Mouse (Mus musculus): ENCODE results near the gene Cnot6. TPM values are rescaled to one million over a fixed set of nuclear protein-coding genes. Genes with fewer than 3 reads are reported as not detected.

Cnot6 gene
- polyA plus RNA-seq, 3 experiments from 2014 or later: 24.2 to 29.7 (median 26.8) TPM

- no peak for ATAC-seq
Observed at GRCm38 (mm10) chr11:49654651-49655050, 57.9 kb downstream of the Cnot6 start.

- no peak for ATAC-seq
Observed at GRCm38 (mm10) chr11:49653079-49653408, 59.5 kb downstream of the Cnot6 start.

- peak; percentile 52 for ATAC-seq
Observed at GRCm38 (mm10) chr11:49652401-49653078, 60.0 kb downstream of the Cnot6 start.

- no peak for ATAC-seq
Observed at GRCm38 (mm10) chr11:49651762-49652322, 60.7 kb downstream of the Cnot6 start.

- ATAC-seq: no peak
Observed at GRCm38 (mm10) chr11:49650994-49651761, 61.3 kb downstream of the Cnot6 start.

- ATAC-seq: no peak
Observed at GRCm38 (mm10) chr11:49650113-49650993, 62.2 kb downstream of the Cnot6 start.

- no peak for ATAC-seq
Observed at GRCm38 (mm10) chr11:49645677-49646076, 66.8 kb downstream of the Cnot6 start.

- no peak for ATAC-seq
Observed at GRCm38 (mm10) chr11:49636449-49636848, 76.1 kb downstream of the Cnot6 start.

- no peak for ATAC-seq
Observed at GRCm38 (mm10) chr11:49635671-49636070, 76.9 kb downstream of the Cnot6 start.

GRCm38 (mm10) chr11:49634101-49634500, 78.4 kb downstream of the Cnot6 start:
- ATAC-seq: no peak

GRCm38 (mm10) chr11:49632256-49632655, 80.3 kb downstream of the Cnot6 start:
- ATAC-seq: no peak

- no peak for ATAC-seq
Observed at GRCm38 (mm10) chr11:49631154-49631553, 81.4 kb downstream of the Cnot6 start.

- ATAC-seq: no peak
Observed at GRCm38 (mm10) chr11:49626748-49627147, 85.8 kb downstream of the Cnot6 start.

GRCm38 (mm10) chr11:49625863-49626262, 86.7 kb downstream of the Cnot6 start:
- ATAC-seq: no peak

- ATAC-seq: no peak
Observed at GRCm38 (mm10) chr11:49624156-49624555, 88.4 kb downstream of the Cnot6 start.

GRCm38 (mm10) chr11:49621953-49622352, 90.6 kb downstream of the Cnot6 start:
- no peak for ATAC-seq

Other genes starting within 250 kb of the Cnot6 start
- not detected for gene Olfr1386, start 247.7 kb downstream of the Cnot6 start, polyA plus RNA-seq (2017; shearing (Covaris generic))
- gene Olfr1385, start 223.7 kb downstream of the Cnot6 start, polyA plus RNA-seq (2017; shearing (Covaris generic)): under 1 TPM in 2 of 3 experiments, not detected in 1; 0.10 to 0.35 TPM
- gene Olfr1384, start 206.0 kb downstream of the Cnot6 start, polyA plus RNA-seq (2017; shearing (Covaris generic)): not detected
- gene Olfr1383, start 193.1 kb downstream of the Cnot6 start, polyA plus RNA-seq (2017; shearing (Covaris generic)): not detected
- not detected for gene Olfr1382, start 184.5 kb downstream of the Cnot6 start, polyA plus RNA-seq (2017; shearing (Covaris generic))
- gene Olfr1381, start 169.3 kb downstream of the Cnot6 start, polyA plus RNA-seq (2017; shearing (Covaris generic)): not detected
- not detected for gene Olfr1380, start 155.8 kb downstream of the Cnot6 start, polyA plus RNA-seq (2017; shearing (Covaris generic))
- gene Flt4, start 103.5 kb downstream of the Cnot6 start, polyA plus RNA-seq (2017; shearing (Covaris generic)): not detected
- gene Scgb3a1, start 49.1 kb downstream of the Cnot6 start, polyA plus RNA-seq (2017; shearing (Covaris generic)): not detected
- gene Gfpt2, start 81.5 kb upstream of the Cnot6 start, polyA plus RNA-seq (2017; shearing (Covaris generic)): 1 to 10 TPM in 2 of 3 experiments, under 1 TPM in 1; 0.28 to 3.0 (median 1.3) TPM
- 10 to 100 TPM; 15.9 to 20.5 (median 17.6) TPM for gene Mapk9, start 134.0 kb upstream of the Cnot6 start, polyA plus RNA-seq (2017; shearing (Covaris generic))
- under 1 TPM; 0.28 to 0.52 (median 0.45) TPM for gene Rasgef1c, start 189.1 kb upstream of the Cnot6 start, polyA plus RNA-seq (2017; shearing (Covaris generic))

Measured in inflammation-experienced regulatory T-cells, adult 6 months (primary cell).